Mouse (Mus musculus) hindbrain, embryonic 12.5 days (tissue): ENCODE data around the gene Ttc21b. TPM values are rescaled to one million over a fixed set of nuclear protein-coding genes. Genes with fewer than 3 reads are reported as not detected.

Experiments used
- ATAC-seq: fragments of 200-750 bp; cut with Nextera tagmentation; 2 replicates; pipeline ENCODE4 v1.8.0; 2017; ENCODE audit warnings: moderate TSS enrichment; ENCODE audit not compliant: low FRiP score
- H3K27ac ChIP-seq: fragments of 300-500 bp; sonication (generic); 2 replicates; pipeline ENCODE4 v1.5.1; 2016; ENCODE audit warnings: mild to moderate bottlenecking
- H3K27me3 ChIP-seq: fragments of 300-500 bp; sonication (generic); 2 replicates; pipeline ENCODE4 v1.6.1; 2016; ENCODE audit warnings: mild to moderate bottlenecking
- H3K36me3 ChIP-seq: fragments of 300-500 bp; sonication (generic); 2 replicates; pipeline ENCODE4 v1.6.1; 2016; ENCODE audit warnings: mild to moderate bottlenecking
- H3K4me1 ChIP-seq: fragments of 300-500 bp; sonication (generic); 2 replicates; pipeline ENCODE4 v1.6.1; 2016
- H3K4me2 ChIP-seq: fragments of 300-500 bp; sonication (generic); replicated peaks from 2 replicates; pipeline ENCODE4 v1.6.1; 2016; ENCODE audit warnings: mild to moderate bottlenecking
- H3K4me3 ChIP-seq: fragments of 300-500 bp; sonication (generic); 2 replicates; pipeline ENCODE4 v1.5.1; 2016; ENCODE audit warnings: mild to moderate bottlenecking
- H3K9ac ChIP-seq: fragments of 300-500 bp; sonication (generic); 2 replicates; pipeline ENCODE4 v1.6.1; 2016; ENCODE audit warnings: mild to moderate bottlenecking, moderate library complexity
- H3K9me3 ChIP-seq: fragments of 300-500 bp; sonication (generic); replicated peaks from 2 replicates; pipeline ENCODE4 v1.6.1; 2016; ENCODE audit warnings: mild to moderate bottlenecking
- WGBS: fragments of 180-500 bp; shearing (Covaris S2); methylation state at CpG from one replicate; pipeline ENCODE4 v1.1.7; 2016; 5-methylcytosine and 5-hydroxymethylcytosine counted together
- polyA plus RNA-seq: library from polyadenylated mRNA; unstranded; fragments of >200 nt; fragmentation: Nextera tagmentation; extraction: Ambion mirVana; gene quantifications from 2 replicates; pipeline ENCODE4 v1.2.1, GENCODE M21; 2016

The Ttc21b gene
- polyA plus RNA-seq = 16.5 and 16.9 TPM in 2 replicates

GRCm38 (mm10) chr2:66256220-66257131 lies at the start of gene Ttc21b:
Ttc21b (minus strand) TSS chr2:66256617.
- no peaks in the 10 kb centered on the region for H3K9me3 ChIP-seq

GRCm38 (mm10) chr2:66272551-66272950 lies 16.1 kb upstream of the Ttc21b start:
- no peak for ATAC-seq
- no peak overlapping the region for H3K9ac ChIP-seq
- H3K27ac ChIP-seq = no peak overlapping the region
- no peak overlapping the region for H3K4me3 ChIP-seq
- 81% methylated on average over 3 of the region's 3 CpGs for WGBS
- no peaks in the 10 kb centered on the region for H3K27me3 ChIP-seq
- H3K36me3 ChIP-seq = no peaks in the 10 kb centered on the region
- no peaks in the 10 kb centered on the region for H3K4me1 ChIP-seq
- H3K4me2 ChIP-seq = no peak overlapping the region
- H3K9me3 ChIP-seq = no peaks in the 10 kb centered on the region

More at GRCm38 (mm10) chr2:66256220-66257131, at the start of gene Ttc21b:
- WGBS = under 1% methylated on average over 56 of the region's 56 CpGs
- Histone ChIP-seq H3K36me3 (peaks cover 7% of the 10 kb centered on the region), H3K4me3 (peak within 1 kb of the TSS; percentile 83), H3K9ac (peak within 1 kb of the TSS; percentile 79), H3K4me2 (peak within 1 kb of the TSS; percentile 64), H3K4me1 (peaks cover 10% of the 10 kb centered on the region), H3K27ac (peak within 1 kb of the TSS; percentile 83), H3K27me3 (no peaks in the 10 kb centered on the region)
- peak; percentile 99 for ATAC-seq

GRCm38 (mm10) chr2:66244013-66244412 lies 12.4 kb downstream of the Ttc21b start:
- no peak overlapping the region for H3K4me3 ChIP-seq
- no peak overlapping the region for H3K4me2 ChIP-seq
- H3K4me1 ChIP-seq = no peaks in the 10 kb centered on the region
- no peak overlapping the region for H3K27ac ChIP-seq
- no peak for ATAC-seq
- H3K9ac ChIP-seq = no peak overlapping the region
- no peaks in the 10 kb centered on the region for H3K27me3 ChIP-seq
- peaks cover 30% of the 10 kb centered on the region for H3K36me3 ChIP-seq
- 79% methylated on average over 1 of the region's 1 CpGs for WGBS
- no peaks in the 10 kb centered on the region for H3K9me3 ChIP-seq

- Histone ChIP-seq H3K27ac (no peak overlapping the region), H3K27me3 (no peaks in the 10 kb centered on the region), H3K4me1 (no peaks in the 10 kb centered on the region), H3K9ac (no peak overlapping the region), H3K36me3 (peaks cover 23% of the 10 kb centered on the region), H3K4me3 (no peak overlapping the region), H3K9me3 (no peaks in the 10 kb centered on the region), H3K4me2 (no peak overlapping the region)
- no peak for ATAC-seq
- WGBS = 100% methylated on average over 1 of the region's 1 CpGs
Measured at GRCm38 (mm10) chr2:66240334-66240733, 16.1 kb downstream of the Ttc21b start.

- Histone ChIP-seq H3K4me2 (no peak overlapping the region), H3K9me3 (no peaks in the 10 kb centered on the region), H3K36me3 (peaks cover 23% of the 10 kb centered on the region), H3K4me1 (no peaks in the 10 kb centered on the region), H3K27me3 (no peaks in the 10 kb centered on the region), H3K27ac (no peak overlapping the region), H3K4me3 (no peak overlapping the region), H3K9ac (no peak overlapping the region)
- no peak for ATAC-seq
- 94% methylated on average over 5 of the region's 5 CpGs for WGBS
Measured at GRCm38 (mm10) chr2:66238886-66239285, 17.5 kb downstream of the Ttc21b start.

GRCm38 (mm10) chr2:66220954-66221353 lies 35.5 kb downstream of the Ttc21b start:
- Histone ChIP-seq H3K27me3 (no peaks in the 10 kb centered on the region), H3K9me3 (no peaks in the 10 kb centered on the region), H3K36me3 (peaks cover 23% of the 10 kb centered on the region), H3K27ac (no peak overlapping the region), H3K9ac (no peak overlapping the region), H3K4me1 (no peaks in the 10 kb centered on the region), H3K4me3 (no peak overlapping the region), H3K4me2 (no peak overlapping the region)
- 94% methylated on average over 7 of the region's 7 CpGs for WGBS
- ATAC-seq = no peak

GRCm38 (mm10) chr2:66209875-66210274 lies 46.5 kb downstream of the Ttc21b start:
- Histone ChIP-seq H3K9ac (no peak overlapping the region), H3K27ac (no peak overlapping the region), H3K27me3 (no peaks in the 10 kb centered on the region), H3K4me2 (no peak overlapping the region), H3K36me3 (peaks cover 42% of the 10 kb centered on the region), H3K9me3 (no peaks in the 10 kb centered on the region), H3K4me3 (no peak overlapping the region), H3K4me1 (no peaks in the 10 kb centered on the region)
- no peak for ATAC-seq
- WGBS = 91% methylated on average over 10 of the region's 10 CpGs

- H3K4me1 ChIP-seq = no peaks in the 10 kb centered on the region
- H3K27me3 ChIP-seq = no peaks in the 10 kb centered on the region
- no peak for ATAC-seq
- no peak overlapping the region for H3K27ac ChIP-seq
- peaks cover 39% of the 10 kb centered on the region for H3K36me3 ChIP-seq
- 97% methylated on average over 13 of the region's 13 CpGs for WGBS
- no peaks in the 10 kb centered on the region for H3K9me3 ChIP-seq
- no peak overlapping the region for H3K4me2 ChIP-seq
- no peak overlapping the region for H3K9ac ChIP-seq
- H3K4me3 ChIP-seq = no peak overlapping the region
Measured at GRCm38 (mm10) chr2:66209353-66209752, 47.1 kb downstream of the Ttc21b start.

GRCm38 (mm10) chr2:66206796-66207195 lies 49.6 kb downstream of the Ttc21b start:
- Histone ChIP-seq H3K4me2 (no peak overlapping the region), H3K9ac (no peak overlapping the region), H3K27ac (no peak overlapping the region), H3K4me1 (no peaks in the 10 kb centered on the region), H3K9me3 (no peaks in the 10 kb centered on the region), H3K27me3 (no peaks in the 10 kb centered on the region), H3K36me3 (peaks cover 34% of the 10 kb centered on the region), H3K4me3 (no peak overlapping the region)
- ATAC-seq = no peak
- 96% methylated on average over 2 of the region's 2 CpGs for WGBS

GRCm38 (mm10) chr2:66204218-66204617 lies 52.2 kb downstream of the Ttc21b start:
- H3K27ac ChIP-seq = no peak overlapping the region
- no peak for ATAC-seq

GRCm38 (mm10) chr2:66200195-66200594 lies 56.2 kb downstream of the Ttc21b start:
- Histone ChIP-seq H3K4me2 (no peak overlapping the region), H3K27me3 (no peaks in the 10 kb centered on the region), H3K9me3 (no peaks in the 10 kb centered on the region), H3K4me3 (no peak overlapping the region), H3K36me3 (peaks cover 40% of the 10 kb centered on the region), H3K9ac (no peak overlapping the region), H3K4me1 (no peaks in the 10 kb centered on the region), H3K27ac (no peak overlapping the region)
- WGBS = 55% methylated on average over 3 of the region's 3 CpGs
- no peak for ATAC-seq

More at GRCm38 (mm10) chr2:66204218-66204617, 52.2 kb downstream of the Ttc21b start:
- Histone ChIP-seq H3K4me1 (no peaks in the 10 kb centered on the region), H3K27me3 (no peaks in the 10 kb centered on the region), H3K9me3 (no peaks in the 10 kb centered on the region), H3K36me3 (peaks cover 46% of the 10 kb centered on the region), H3K4me2 (no peak overlapping the region), H3K4me3 (no peak overlapping the region), H3K9ac (no peak overlapping the region)
- WGBS = 87% methylated on average over 2 of the region's 2 CpGs

- Histone ChIP-seq H3K9me3 (no peaks in the 10 kb centered on the region), H3K4me2 (no peak overlapping the region), H3K4me3 (no peak overlapping the region), H3K27me3 (no peaks in the 10 kb centered on the region), H3K4me1 (no peaks in the 10 kb centered on the region), H3K36me3 (peaks cover 15% of the 10 kb centered on the region; the same call in 1 of the 2 replicates), H3K27ac (no peak overlapping the region), H3K9ac (no peak overlapping the region)
- no peak for ATAC-seq
- WGBS = 88% methylated on average over 13 of the region's 13 CpGs
Measured at GRCm38 (mm10) chr2:66191691-66192100, 64.7 kb downstream of the Ttc21b start.

GRCm38 (mm10) chr2:66190157-66190556 lies 66.3 kb downstream of the Ttc21b start:
- H3K4me2 ChIP-seq = no peak overlapping the region
- 95% methylated on average over 5 of the region's 5 CpGs for WGBS
- no peaks in the 10 kb centered on the region for H3K27me3 ChIP-seq

More at GRCm38 (mm10) chr2:66190157-66190556, 66.3 kb downstream of the Ttc21b start:
- H3K4me1 ChIP-seq = no peaks in the 10 kb centered on the region
- H3K27ac ChIP-seq = no peak overlapping the region
- H3K9ac ChIP-seq = no peak overlapping the region
- no peaks in the 10 kb centered on the region for H3K9me3 ChIP-seq
- H3K4me3 ChIP-seq = no peak overlapping the region
- peaks cover 10% of the 10 kb centered on the region; the same call in 1 of the 2 replicates for H3K36me3 ChIP-seq
- no peak for ATAC-seq
